Mouse (Mus musculus) heart, postnatal 0 days (tissue): ENCODE measurements around the gene Zfp385c. TPM values are rescaled to one million over a fixed set of nuclear protein-coding genes. Genes with fewer than 3 reads are reported as not detected.
A peak's percentile ranks its signal among the peaks of the same experiment; 100 is the strongest.
"Not testable (repeated sequence)": the region's sequence is repeated elsewhere in the genome, so short reads cannot be mapped to it uniquely, and the experiment has no call there.

Experiments
- ATAC-seq: fragments of 200-750 bp; cut with Nextera tagmentation; 2 replicates; pipeline ENCODE4 v1.8.0; 2017; ENCODE audit warnings: low read depth, moderate number of reproducible peaks, moderate library complexity; ENCODE audit not compliant: insufficient read depth
- DNase-seq: peaks from one replicate; pipeline ENCODE4 v3.0.0-alpha.2; 2016; ENCODE audit warnings: low spot score
- H3K27ac ChIP-seq: fragments of 300-500 bp; sonication (generic); 2 replicates; pipeline ENCODE4 v1.5.1; 2014; ENCODE audit warnings: low read depth, mild to moderate bottlenecking
- H3K27me3 ChIP-seq: fragments of 300-500 bp; sonication (generic); 2 replicates; pipeline ENCODE4 v1.6.1; 2014; ENCODE audit warnings: low read length, mixed read lengths; ENCODE audit not compliant: control insufficient read depth, insufficient read depth
- H3K36me3 ChIP-seq: fragments of 300-500 bp; sonication (generic); replicated peaks from 2 replicates; pipeline ENCODE4 v1.6.1; 2014; ENCODE audit warnings: low read length, mixed read lengths; ENCODE audit not compliant: control insufficient read depth, insufficient read depth
- H3K4me1 ChIP-seq: fragments of 300-500 bp; sonication (generic); 2 replicates; pipeline ENCODE4 v1.6.1; 2014; ENCODE audit warnings: antibody characterized with exemption; ENCODE audit not compliant: control insufficient read depth, insufficient read depth
- H3K4me2 ChIP-seq: fragments of 300-500 bp; sonication (generic); 2 replicates; pipeline ENCODE4 v1.6.1; 2014; ENCODE audit warnings: low read depth, mild to moderate bottlenecking, low read length, moderate library complexity
- H3K4me3 ChIP-seq: fragments of 300-500 bp; sonication (generic); 2 replicates; pipeline ENCODE4 v1.5.1; 2014; ENCODE audit warnings: low read depth, low read length
- H3K9ac ChIP-seq: fragments of 300-500 bp; sonication (generic); replicated peaks from 2 replicates; pipeline ENCODE4 v1.6.1; 2014; ENCODE audit warnings: low read depth, low read length, mixed read lengths
- H3K9me3 ChIP-seq: fragments of 300-500 bp; sonication (generic); replicated peaks from 2 replicates; pipeline ENCODE4 v1.6.1; 2016; ENCODE audit warnings: low read length; ENCODE audit not compliant: control insufficient read depth
- CTCF ChIP-seq: IDR thresholded peaks from 2 replicates; pipeline ENCODE4 v1.5.1; 2016; ENCODE audit warnings: antibody characterized with exemption, control low read depth, low read depth
- EP300 ChIP-seq: IDR thresholded peaks from 2 replicates; pipeline ENCODE4 v1.6.1; 2016; ENCODE audit warnings: antibody characterized with exemption, low read depth
- WGBS: fragments of 180-500 bp; shearing (Covaris S2); extraction: QIAGEN DNeasy Blood & Tissue Kit; methylation state at CpG from one replicate; pipeline ENCODE4 v1.1.7; 2014; 5-methylcytosine and 5-hydroxymethylcytosine counted together
- polyA plus RNA-seq: library from polyadenylated mRNA; unstranded; fragments of >200 nt; fragmentation: Nextera tagmentation; extraction: Ambion mirVana; gene quantifications from 2 replicates; pipeline ENCODE4 v1.2.1, GENCODE M21; 2015
- total RNA-seq: library from RNA; depleted of rRNA; stranded (reverse); fragments of >200 nt; gene quantifications from 2 replicates; pipeline ENCODE4 v1.2.3, GENCODE M21; 2014; ENCODE audit warnings: low replicate concordance

The Zfp385c gene
- total and polyA plus RNA-seq, 2 experiments from 2014 or later: 0.40 TPM; not detected in 1

DNA sequence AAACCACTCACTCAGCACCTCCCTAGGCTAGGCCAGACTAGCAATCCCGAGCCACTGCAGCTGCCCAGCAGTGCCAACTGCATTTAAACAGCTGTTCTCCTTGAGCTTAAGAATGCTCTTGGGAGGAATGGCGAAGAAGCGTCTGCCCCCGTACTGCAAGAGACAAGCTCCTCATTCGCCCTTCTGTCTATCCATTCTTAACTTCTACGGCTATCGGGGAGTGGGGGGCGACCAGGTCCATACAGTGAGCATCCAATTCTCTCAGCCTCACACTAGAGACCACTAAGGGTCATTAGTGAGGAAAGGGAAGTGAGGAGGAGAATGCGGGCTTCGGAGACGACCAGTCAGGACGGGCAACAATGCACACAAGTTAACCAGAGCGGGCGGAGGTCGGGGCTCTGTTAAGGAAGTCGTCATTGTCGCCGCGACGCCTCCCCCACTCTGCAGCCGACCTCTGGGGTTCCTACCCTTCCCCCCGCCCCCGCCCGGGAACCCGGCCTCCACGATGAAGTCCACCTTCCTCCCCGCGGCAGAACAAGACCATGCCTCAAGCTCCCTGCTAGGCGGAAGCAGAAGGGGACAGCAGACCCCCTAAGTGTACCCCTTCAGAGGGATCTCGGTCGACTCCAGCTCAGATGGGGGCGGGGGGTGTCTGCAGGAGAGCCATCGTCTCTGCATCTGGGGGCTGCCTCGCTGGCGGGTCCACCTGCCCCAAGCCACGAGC is 73.3 kb downstream of the Zfp385c start, which contains the start of gene Nkiras2:
Nkiras2 (plus strand) TSS at position 484 of the 724 bp plus-strand sequence.
- Histone ChIP-seq H3K27ac (peak within 1 kb of the TSS; percentile 98), H3K36me3 (peaks cover 4% of the 10 kb centered on the region; the same call in 1 of the 2 replicates), H3K4me3 (peak within 1 kb of the TSS; percentile 95), H3K27me3 (no peaks in the 10 kb centered on the region), H3K9me3 (no peaks in the 10 kb centered on the region), H3K4me1 (peaks cover 21% of the 10 kb centered on the region), H3K9ac (peak within 1 kb of the TSS; percentile 91), H3K4me2 (peak within 1 kb of the TSS; percentile 90)
- DNase-seq (peak; percentile 90), ATAC-seq (peak; percentile 68)
- TF ChIP-seq EP300 (no peak), CTCF (no peak)
- WGBS: 0% methylated on average over 34 of the region's 36 CpGs

DNA sequence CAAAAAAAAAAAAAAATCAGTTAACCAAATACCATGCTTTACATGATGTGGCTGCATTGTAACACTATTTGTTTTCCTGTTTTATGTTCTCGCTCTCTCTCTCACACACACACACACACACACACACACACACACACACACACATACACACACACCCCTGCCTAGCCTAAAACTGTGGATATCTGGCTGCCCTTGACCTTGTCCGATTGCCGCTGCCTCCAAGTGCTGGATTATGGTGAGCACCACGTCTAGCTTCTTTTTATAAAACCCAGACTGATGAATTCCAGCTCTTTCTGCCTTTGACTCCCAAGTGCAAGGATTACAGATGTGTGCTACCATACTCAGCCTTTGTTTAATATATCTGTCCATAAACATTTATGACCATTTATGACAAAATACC is 74.8 kb downstream of the Zfp385c start:
- H3K9me3 ChIP-seq: no peaks in the 10 kb centered on the region
- H3K4me3 ChIP-seq: no peak overlapping the region
- WGBS: 52% methylated on average over 4 of the region's 4 CpGs
- DNase-seq (no peak), ATAC-seq (no peak)
- peak overlapping the region; percentile 90 for H3K4me2 ChIP-seq
- H3K36me3 ChIP-seq: peaks cover 4% of the 10 kb centered on the region; the same call in 1 of the 2 replicates
- H3K4me1 ChIP-seq: peaks cover 23% of the 10 kb centered on the region
- no peak overlapping the region for H3K9ac ChIP-seq
- no peak overlapping the region for H3K27ac ChIP-seq
- no peaks in the 10 kb centered on the region for H3K27me3 ChIP-seq
- TF ChIP-seq CTCF: no peak
- TF ChIP-seq EP300: no peak

DNA sequence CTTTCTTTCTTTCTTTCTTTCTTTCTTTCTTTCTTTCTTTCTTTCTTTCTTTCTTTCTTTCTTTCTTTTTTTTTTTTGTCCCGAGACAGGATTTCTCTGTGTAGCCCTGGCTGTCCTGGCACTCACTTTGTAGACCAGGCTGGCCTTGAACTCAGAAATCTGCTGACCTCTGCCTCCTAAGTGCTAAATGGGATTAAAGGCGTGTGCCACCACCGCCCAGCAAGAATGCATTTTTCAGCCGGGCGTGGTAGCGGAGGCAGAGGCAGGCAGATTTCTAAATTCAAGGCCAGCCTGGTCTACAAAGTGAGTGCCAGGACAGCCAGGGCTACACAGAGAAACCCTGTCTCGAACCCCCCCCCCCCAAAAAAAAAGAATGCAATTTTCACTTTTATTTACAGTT is 75.4 kb downstream of the Zfp385c start:
- H3K4me3 ChIP-seq, H3K9ac ChIP-seq, ATAC-seq, H3K27ac ChIP-seq, H3K4me2 ChIP-seq, H3K36me3 ChIP-seq, DNase-seq, H3K9me3 ChIP-seq, H3K27me3 ChIP-seq: not testable (repeated sequence)
- WGBS: 92% methylated on average over 7 of the region's 7 CpGs
- H3K4me1 ChIP-seq: peaks cover 23% of the 10 kb centered on the region

- H3K9me3 ChIP-seq: no peaks in the 10 kb centered on the region
- WGBS: 88% methylated on average over 5 of the region's 5 CpGs
- peaks cover 23% of the 10 kb centered on the region for H3K4me1 ChIP-seq
- no peak for DNase-seq
- H3K27me3 ChIP-seq: no peaks in the 10 kb centered on the region
- no peak for ATAC-seq
- H3K4me2 ChIP-seq: no peak overlapping the region
- no peak overlapping the region for H3K4me3 ChIP-seq
- H3K27ac ChIP-seq: no peak overlapping the region
- no peak for TF ChIP-seq EP300
- TF ChIP-seq CTCF: no peak
- H3K36me3 ChIP-seq: peaks cover 4% of the 10 kb centered on the region; the same call in 1 of the 2 replicates
- no peak overlapping the region for H3K9ac ChIP-seq
These were observed 75.9 kb downstream of the Zfp385c start for GRCm38 (mm10) chr11:100616332-100616731.

DNA sequence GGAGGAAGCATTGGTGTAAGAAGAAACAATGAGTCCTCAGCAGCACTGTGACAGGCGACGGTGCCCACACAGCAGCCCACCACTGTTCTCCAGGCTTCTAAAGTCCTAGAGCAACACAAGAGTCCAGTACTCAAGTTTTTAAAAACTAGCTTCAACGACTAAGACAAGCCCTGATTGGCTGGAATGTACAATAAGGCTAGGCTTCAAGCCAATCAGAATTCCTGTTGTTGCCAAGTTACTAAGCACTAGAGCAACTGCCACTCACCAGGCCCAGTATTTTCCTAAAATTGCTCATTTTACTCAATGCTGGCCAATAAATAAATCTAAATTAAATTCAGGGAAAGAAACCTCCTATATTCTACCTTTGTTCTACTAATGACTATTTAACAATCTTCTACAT is 79.0 kb downstream of the Zfp385c start:
- H3K4me3 ChIP-seq: no peak overlapping the region
- H3K27ac ChIP-seq: no peak overlapping the region
- H3K4me1 ChIP-seq: peaks cover 39% of the 10 kb centered on the region
- 78% methylated on average over 3 of the region's 3 CpGs for WGBS
- H3K9ac ChIP-seq: no peak overlapping the region
- H3K9me3 ChIP-seq: no peaks in the 10 kb centered on the region
- no peaks in the 10 kb centered on the region for H3K27me3 ChIP-seq
- no peak for TF ChIP-seq CTCF
- no peak for TF ChIP-seq EP300
- no peak for ATAC-seq
- no peak overlapping the region for H3K4me2 ChIP-seq
- peaks cover 7% of the 10 kb centered on the region; the same call in 1 of the 2 replicates for H3K36me3 ChIP-seq
- peak; percentile 39 for DNase-seq

DNA sequence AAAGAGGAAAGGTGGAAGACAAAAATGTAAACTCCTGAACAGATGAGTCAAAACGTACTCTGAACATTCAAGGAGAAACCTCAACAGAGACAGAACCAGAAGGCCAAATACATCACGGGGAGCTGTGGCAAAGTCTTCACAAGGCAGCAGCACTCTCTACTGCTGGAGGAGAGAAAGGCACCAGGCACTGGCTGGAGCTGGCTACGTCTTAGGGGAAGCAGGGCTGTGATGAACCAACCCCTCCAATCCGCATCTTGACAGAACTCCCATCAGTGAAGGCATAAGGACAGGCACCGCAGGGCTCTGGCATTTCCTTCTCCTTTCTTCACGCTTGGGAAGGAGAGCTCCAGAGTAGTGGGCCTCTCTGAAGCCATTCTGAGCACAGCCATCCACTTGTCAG is 80.6 kb downstream of the Zfp385c start:
- 70% methylated on average over 6 of the region's 6 CpGs for WGBS
- no peak for DNase-seq
- H3K27me3 ChIP-seq: no peaks in the 10 kb centered on the region
- no peak for ATAC-seq
- no peaks in the 10 kb centered on the region for H3K9me3 ChIP-seq
- H3K36me3 ChIP-seq: peaks cover 15% of the 10 kb centered on the region
- peaks cover 32% of the 10 kb centered on the region for H3K4me1 ChIP-seq
- H3K4me2 ChIP-seq: no peak overlapping the region
- no peak overlapping the region for H3K27ac ChIP-seq
- H3K9ac ChIP-seq: no peak overlapping the region
- no peak overlapping the region for H3K4me3 ChIP-seq
- TF ChIP-seq EP300: no peak
- no peak for TF ChIP-seq CTCF
